Mouse (Mus musculus) G1E-ER4 (cell line): ENCODE data around the gene Hivep2. TPM values are rescaled to one million over a fixed set of nuclear protein-coding genes. Genes with fewer than 3 reads are reported as not detected.

Experiments used
- GATA1 ChIP-seq: IDR thresholded peaks from one replicate; pipeline ENCODE4 v1.8.0; 2012; ENCODE audit warnings: low read length, inconsistent platforms
- polyA plus RNA-seq: library from polyadenylated mRNA; stranded (reverse); fragments of >175 nt; gene quantifications from 2 replicates; pipeline ENCODE4 v1.2.3, GENCODE M21; 2012

The Hivep2 gene
- polyA plus RNA-seq, 1 experiment, result not detected

DNA sequence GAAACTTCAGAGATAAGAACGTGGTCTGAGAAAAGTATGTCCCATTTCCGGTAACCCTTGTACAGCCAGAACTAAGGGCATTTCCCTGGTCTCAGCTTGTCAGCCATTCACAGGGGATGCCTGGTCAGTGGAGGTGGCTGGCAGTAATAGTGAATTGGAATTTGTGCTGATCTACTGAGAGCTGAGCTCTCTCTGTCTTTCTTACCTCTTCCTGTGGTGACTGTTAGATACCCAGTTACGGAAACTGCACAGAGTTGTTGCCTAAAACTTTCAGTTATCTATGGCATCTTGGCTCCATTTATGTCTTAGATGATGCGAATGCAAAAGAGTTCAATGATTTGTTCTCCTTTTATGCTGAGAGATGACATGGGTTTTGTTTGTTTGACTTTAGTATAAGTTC is 150.0 kb downstream of the Hivep2 start:
- no peak for TF ChIP-seq GATA1

DNA sequence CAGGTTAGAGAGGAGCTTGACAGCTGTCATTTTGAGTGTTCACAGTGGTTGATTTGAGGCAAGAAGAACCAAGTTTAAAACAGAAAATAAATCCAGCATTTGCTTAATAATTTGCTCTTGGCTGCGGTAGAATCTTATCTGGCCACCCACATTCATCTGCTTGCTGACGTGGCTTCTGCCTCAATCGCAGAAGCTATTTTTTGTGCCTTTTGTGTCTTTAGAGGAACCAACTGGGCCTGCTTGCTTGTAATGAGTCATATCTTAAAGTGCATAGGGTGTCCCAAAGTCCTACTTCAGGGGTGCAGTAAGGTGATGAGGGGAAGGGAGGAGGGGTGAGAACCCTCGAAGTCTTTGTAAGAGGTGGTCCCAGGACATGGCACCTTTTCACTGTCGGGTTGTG is 151.1 kb downstream of the Hivep2 start:
- TF ChIP-seq GATA1, result no peak

DNA sequence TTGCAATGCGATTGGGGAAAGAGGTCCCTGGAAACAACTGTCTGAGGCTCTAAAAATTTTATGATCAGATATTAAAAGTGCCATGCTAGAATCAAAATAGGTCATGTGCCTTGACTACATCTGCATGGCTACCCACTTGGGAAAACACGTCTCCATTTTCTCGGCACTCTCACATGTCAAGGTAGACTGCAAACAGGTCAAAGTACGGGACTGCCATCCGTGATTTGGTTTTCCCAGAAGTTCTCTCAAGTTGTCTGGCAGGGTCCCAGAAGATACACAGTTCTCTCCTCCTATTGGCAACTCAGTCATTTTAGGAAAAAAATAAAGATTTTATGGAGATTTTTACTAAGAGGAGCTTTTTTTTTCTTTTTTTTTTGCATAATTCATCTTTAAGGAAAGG is 153.3 kb downstream of the Hivep2 start:
- TF ChIP-seq GATA1, result no peak

DNA sequence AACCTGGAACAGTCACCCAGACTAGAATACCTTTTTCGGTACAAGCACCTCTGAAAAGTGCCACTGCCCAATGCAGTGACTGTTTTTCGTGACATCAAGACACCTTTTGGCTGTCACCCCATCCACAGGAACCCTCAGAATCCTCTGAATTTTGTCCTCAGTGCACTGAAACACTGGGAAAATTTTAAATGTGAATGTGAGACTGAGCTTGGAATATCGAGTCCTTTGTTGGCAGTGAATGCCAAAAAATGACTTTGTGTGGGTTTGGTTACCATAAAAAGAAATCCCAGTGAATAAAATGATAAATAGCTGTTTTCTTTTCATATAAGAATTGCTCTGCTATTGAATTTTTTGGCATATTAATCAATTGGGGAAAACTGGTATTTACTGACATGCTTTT is 154.6 kb downstream of the Hivep2 start:
- no peak for TF ChIP-seq GATA1

DNA sequence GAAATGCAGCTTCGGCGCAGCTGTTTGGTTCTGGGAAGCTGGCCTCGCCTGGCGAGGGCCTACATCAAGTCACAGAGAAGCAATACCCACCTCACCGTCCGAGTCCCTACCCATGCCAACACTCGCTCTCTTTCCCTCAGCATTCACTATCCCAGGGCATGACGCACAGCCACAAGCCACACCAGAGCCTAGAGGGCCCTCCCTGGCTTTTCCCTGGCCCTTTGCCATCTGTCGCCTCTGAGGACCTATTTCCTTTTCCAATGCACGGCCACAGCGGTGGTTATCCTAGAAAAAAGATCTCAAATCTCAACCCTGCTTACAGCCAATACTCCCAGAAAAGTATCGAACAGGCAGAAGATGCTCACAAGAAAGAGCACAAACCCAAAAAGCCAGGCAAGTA is 162.0 kb downstream of the Hivep2 start:
- no peak for TF ChIP-seq GATA1

DNA sequence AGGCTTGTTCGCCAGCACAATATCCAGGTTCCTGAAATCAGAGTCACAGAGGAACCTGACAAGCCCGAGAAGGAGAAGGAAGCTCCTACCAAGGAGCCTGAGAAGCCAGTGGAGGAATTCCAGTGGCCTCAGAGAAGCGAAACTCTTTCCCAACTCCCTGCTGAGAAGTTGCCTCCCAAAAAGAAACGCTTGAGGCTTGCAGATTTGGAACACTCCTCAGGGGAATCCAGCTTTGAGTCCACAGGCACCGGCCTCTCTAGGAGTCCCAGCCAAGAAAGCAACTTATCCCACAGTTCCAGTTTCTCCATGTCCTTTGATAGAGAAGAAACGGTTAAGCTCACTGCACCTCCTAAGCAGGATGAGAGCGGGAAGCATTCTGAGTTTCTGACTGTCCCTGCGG is 164.4 kb downstream of the Hivep2 start:
- TF ChIP-seq GATA1, result no peak

DNA sequence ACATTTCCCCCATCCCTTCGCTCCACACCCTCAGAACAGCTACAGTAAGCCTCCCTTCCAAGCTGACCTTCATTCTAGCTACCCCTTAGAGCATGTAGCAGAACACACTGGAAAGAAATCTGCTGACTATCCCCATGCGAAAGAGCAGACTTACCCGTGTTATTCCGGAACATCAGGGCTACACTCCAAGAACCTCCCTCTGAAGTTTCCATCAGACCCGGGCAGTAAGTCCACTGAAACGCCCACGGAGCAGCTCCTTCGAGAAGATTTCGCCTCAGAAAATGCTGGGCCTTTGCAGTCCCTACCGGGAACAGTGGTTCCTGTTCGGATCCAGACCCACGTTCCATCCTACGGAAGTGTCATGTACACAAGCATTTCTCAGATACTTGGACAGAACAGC is 165.4 kb downstream of the Hivep2 start:
- no peak for TF ChIP-seq GATA1

DNA sequence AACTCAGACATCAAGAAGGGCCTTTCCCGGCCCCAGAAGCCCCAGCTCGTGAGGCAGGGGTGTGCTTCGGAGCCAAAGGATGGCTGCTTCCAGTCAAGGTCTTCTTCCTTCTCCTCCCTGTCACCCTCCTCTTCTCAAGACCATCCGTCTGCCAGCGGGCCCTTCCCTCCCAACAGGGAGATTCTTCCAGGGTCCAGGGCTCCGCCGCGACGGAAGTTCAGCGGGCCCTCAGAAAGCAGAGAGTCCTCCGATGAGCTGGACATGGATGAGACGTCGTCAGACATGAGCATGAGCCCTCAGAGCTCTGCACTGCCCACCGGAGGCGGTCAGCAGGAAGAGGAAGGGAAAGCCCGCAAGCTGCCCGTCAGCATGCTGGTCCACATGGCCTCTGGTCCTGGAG is 166.2 kb downstream of the Hivep2 start:
- no peak for TF ChIP-seq GATA1

DNA sequence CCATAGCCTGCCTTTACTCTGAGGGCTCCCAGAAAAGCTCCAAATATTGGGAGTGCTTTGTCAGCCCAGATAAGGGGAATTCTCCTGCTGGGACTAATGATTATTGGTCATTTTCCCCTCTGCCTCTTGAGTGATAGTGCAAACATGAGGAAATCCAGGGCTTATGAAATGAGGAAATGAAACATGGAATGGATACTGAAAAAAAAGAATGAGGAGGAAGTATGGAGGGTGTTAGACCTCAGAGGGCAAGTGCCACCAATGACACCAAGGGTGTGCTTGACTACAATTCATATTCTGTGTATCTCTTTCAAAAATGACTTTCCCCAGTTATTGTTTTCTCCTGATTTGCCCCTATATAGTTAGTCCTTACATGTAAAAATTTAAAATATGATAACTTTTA is 167.1 kb downstream of the Hivep2 start:
- no peak for TF ChIP-seq GATA1

DNA sequence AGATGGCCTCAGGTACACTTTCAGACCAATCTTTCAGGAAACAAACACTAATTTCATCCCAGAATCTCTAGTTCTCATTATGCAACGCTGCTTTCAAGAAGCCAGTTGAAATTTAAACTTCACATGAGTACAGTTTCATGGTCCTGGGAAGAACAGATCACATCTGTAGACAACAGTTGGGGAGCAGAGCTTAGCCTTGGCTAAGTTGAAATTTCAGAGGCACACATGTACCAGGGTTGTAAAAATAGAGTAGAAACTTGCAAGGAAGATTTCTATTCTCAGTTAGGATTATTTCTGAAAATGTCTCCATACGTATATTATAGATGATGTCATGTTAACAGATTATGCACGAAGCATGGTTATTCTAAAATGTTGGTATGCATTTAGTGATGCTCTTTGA is 172.8 kb downstream of the Hivep2 start:
- TF ChIP-seq GATA1, result no peak

DNA sequence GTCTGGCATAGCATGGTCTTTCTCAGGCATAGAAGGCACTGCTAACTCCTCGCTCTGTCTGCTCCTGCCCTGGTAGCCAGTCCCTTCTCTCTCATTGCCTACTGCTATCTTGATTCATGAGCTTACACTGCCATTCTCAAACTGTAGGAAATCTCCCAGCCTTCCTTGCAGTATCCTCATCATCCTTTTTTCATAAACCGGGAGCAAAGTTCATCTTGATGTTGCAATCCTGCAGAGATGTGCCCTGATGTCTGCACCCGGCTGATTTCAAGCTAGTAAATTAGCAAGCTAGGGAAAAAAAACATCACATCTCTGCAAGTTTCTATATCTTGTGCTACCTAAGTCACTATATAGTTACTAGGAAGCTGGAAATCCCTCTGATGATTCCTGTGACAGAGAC is 179.0 kb downstream of the Hivep2 start:
- TF ChIP-seq GATA1, result no peak

DNA sequence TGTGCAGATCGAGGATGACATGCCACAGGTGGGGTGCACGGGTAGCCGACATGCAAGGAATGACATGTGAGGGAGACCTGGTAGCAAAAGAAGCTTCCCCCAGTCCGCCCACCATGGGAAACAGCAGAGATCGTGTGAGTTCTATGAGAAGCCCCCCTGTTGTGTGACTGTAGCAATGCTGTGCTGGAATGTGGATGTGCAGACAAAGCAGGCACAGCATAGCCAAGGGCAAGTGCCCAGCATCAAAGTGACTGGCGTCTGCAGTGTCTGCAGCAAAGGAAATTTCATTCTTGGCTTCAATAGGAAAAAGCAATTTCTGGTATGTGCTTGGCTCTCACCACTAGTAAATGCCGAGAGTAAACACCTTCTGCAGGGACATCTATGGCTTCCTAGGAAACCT is 199.0 kb downstream of the Hivep2 start:
- TF ChIP-seq GATA1, result no peak

DNA sequence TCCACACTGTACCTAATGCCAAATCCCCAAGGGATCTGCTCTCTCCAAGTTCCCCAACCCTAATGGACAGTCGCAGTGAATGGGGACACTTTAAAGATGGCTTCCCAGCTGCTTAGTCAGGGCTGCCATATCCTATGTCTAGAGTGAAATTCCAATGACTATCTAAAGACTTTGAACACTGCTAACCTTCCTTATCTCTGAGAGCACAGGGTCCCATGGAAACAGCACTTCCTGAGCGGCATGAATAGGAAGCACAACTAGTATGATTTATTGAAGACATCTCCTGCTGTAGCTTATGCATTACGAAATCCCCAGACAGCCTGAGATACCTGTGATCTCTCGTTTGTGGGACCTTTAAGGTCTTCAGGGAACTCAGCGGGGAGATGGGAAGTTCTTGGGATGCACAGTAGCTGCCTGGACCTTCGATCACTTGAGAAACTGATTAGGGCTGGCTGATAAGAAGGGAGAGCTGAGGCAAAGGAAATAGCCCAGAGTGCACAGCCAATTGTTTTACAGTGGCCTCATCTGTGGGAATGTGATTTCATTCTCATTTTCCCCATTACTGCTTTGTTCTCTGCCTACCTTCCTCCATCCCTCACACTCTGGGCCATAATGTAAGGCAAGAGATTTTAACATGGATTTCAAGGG is 202.4 kb downstream of the Hivep2 start:
- TF ChIP-seq GATA1, result no peak

DNA sequence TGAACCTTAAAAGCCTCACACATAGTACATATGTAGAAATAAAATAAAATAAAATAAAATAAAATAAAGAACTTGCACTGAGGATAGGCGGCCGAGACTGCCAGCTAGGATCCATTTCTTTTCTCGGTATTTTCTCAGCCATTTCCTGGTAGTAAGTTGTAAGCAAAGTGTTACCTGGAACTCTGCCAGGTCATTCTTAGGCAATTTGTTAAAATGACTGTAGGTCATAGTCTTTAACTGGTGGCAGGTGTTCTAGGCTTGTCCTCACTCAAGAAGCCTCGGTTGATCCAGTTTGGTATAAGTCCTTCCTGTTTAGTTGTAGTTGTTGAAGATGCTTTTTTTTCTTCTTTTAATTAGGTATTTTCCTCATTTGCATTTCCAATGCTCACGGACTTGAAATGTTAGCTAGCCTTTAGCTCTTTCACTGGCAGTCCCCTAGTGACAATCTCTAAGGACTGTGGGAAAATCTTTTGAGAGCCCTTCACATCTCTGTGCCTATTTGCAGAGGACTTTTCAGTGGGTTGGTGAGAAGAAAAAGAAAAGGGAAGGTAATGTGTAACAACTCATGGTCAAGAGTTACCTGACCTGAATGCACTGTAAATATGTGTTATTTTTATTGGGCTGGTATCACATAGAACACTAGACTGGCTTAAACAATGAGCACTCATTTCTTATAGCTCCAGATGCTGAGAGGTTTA is 203.1 kb downstream of the Hivep2 start:
- TF ChIP-seq GATA1, result no peak

DNA sequence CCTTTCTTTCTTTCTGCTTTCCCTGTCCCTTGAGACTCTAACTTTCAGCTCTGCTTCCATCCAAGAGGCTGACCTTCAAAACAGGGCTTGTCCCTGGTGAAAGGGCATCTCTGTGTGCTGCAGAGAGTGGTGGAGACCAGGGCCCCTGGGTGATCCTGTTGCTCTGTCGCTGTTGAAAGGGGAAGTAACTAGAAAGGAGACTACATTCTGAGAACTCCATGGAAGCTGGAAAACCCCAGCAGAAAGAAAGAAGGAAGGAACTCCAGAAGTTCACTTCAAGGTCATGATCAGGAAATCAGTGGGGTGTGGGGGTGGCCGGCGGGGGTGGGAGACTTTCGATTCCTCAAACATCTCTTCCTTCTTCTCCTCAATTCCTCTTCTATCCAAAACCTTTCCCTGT is 208.2 kb downstream of the Hivep2 start:
- TF ChIP-seq GATA1, result no peak

DNA sequence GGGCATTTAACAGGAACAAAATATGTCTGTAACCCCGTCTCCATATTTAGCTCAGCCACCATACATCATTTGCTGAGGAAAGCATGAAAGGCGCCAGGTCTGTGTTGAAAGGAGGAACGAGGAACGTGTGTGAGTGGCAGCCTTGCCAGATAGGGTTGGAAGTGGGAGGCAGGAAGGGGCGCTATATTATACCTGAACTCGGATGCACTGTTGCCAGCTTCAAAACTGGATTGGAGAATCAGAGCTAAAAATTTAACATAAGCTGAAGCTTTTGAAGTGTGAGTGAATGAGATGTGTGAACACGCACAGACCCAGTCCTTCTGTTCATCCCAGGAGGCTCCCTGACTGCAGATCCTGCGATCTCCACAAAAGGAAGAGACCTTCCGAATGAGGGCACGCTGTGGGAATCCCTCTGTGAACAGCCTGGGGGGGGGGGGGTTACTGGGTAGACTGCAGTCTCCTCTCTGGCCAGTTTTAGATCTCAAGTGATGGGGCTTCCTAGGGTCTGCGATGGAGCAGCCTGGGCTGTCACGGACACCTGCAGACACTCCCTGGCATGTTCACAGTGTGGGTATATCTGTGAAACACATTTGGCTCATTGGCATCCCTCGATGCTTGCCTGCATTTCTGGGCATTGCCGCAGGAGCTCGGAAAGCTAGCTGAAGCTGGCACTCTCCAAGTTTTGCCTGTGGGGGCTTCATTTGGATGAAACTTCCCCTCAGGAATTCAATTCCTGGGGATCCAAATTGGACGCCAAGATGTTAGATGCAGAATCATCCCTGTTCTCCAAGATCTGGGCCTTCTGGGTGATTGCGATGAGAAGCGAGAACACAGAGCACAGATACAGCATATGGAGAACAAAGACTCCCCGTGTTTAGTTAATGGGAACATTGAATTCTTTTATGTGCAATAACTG is 213.8 kb downstream of the Hivep2 start:
- TF ChIP-seq GATA1, result no peak
